Mouse (Mus musculus) lung, adult 2 months (tissue): ENCODE measurements around the gene Mthfr.

Source experiments
- CTCF ChIP-seq: fragments of 200-500 bp; IDR thresholded peaks from 2 replicates; pipeline ENCODE4 v1.5.1; 2011; ENCODE audit warnings: mild to moderate bottlenecking, low read length, control low read depth; ENCODE audit not compliant: insufficient read depth
- POLR2A ChIP-seq: fragments of 200-500 bp; IDR thresholded peaks from 2 replicates; pipeline ENCODE4 v1.6.1; 2011; ENCODE audit warnings: low read depth, mild to moderate bottlenecking, control low read depth, low read length, borderline replicate concordance; ENCODE audit errors: extremely low read depth

GRCm38 (mm10) chr4:148044113-148044512 lies 5.2 kb downstream of the Mthfr start:
- TF ChIP-seq CTCF (no peak), POLR2A (no peak)
